Mouse (Mus musculus) macrophage (primary cell): Measurements from ENCODE around the gene Ephb4. TPM values are rescaled to one million over a fixed set of nuclear protein-coding genes. Genes with fewer than 3 reads are reported as not detected.

Experiments used
- H3K27ac ChIP-seq: fragments of 350-480 bp; formaldehyde crosslinking; 2 replicates; pipeline ENCODE4 v1.9.0; 2021
- H3K36me3 ChIP-seq: fragments of 350-480 bp; formaldehyde crosslinking; 2 replicates; pipeline ENCODE4 v1.9.0; 2021; ENCODE audit errors: inconsistent target
- H3K4me3 ChIP-seq: fragments of 350-480 bp; formaldehyde crosslinking; 2 replicates; pipeline ENCODE4 v1.9.0; 2021; ENCODE audit errors: inconsistent target
- H3K79me2 ChIP-seq: fragments of 350-480 bp; formaldehyde crosslinking; 2 replicates; pipeline ENCODE4 v1.9.0; 2021; ENCODE audit errors: inconsistent target
- WGBS: methylation state at CpG from one replicate; pipeline ENCODE4 v1.1.7; 2026; ENCODE audit warnings: inconsistent platforms; ENCODE audit not compliant: missing documents; 5-methylcytosine and 5-hydroxymethylcytosine counted together
- polyA plus RNA-seq: library from polyadenylated mRNA; stranded (reverse); fragments of 250-400 nt; gene quantifications from 3 replicates; pipeline ENCODE4 v1.2.4, GENCODE M21; 2018; ENCODE audit warnings: inconsistent platforms

Gene Ephb4
- polyA plus RNA-seq, 1 experiment from 2014 or later: not detected

DNA sequence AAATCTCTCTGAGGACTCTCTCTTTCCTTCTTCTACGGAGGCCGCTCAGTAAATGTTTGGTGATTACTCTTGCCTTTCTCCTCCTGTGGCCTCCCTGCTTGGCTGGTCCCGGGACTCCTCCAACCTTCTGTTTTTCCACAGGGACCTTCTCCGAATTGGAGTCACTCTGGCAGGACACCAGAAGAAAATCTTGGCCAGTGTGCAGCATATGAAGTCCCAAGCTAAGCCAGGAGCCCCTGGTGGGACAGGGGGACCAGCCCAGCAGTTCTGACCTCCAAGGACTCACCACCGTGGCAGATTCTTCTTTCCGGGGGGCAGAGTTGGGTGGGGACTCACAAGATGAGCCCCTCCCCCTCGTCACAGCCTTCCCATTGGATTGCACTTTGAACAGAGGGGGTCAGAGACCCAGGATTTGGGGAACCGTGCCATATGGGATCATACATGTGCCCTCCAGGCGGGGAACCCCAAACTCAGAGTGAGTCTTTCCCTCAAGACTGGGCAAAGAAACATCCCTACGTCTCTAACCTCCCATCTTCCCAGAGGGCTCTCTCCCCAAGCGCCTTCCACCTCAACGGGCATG, 23.6 kb downstream of the Ephb4 start:
- 86% methylated on average over 12 of the region's 12 CpGs for WGBS
- Histone ChIP-seq H3K79me2 (no peaks in the 10 kb centered on the region), H3K36me3 (no peaks in the 10 kb centered on the region), H3K27ac (no peak overlapping the region), H3K4me3 (no peak overlapping the region)

DNA sequence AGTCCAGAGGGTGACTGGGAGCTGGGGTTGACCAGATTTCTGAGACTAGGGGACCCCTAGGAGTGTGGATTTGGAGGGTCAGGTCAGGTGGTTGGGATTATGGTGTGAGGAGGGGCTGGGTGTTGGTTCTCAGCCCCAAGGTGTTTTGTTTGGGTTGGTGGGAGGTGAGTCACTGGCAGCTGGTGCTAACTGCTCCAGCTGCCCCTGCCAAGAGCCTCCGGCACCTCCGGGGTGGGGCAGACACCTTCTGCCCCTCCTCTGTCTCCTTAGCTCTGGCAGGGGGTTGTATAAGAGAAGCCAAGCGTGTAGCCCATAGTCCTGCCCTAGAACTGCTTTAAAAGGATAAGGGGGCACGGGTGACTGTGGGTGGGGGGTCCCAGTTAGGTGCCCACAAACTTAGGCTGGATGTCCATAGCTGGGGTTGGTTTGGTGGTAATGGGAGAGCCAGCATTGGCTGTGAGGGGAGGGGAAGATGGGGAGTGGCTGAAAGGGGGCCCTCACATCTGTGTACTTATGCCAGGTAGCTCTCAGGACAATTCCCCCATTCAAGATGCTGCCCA, 24.7 kb downstream of the Ephb4 start:
- no peaks in the 10 kb centered on the region for H3K79me2 ChIP-seq
- no peak overlapping the region for H3K4me3 ChIP-seq
- no peak overlapping the region for H3K27ac ChIP-seq
- H3K36me3 ChIP-seq: no peaks in the 10 kb centered on the region
- WGBS: 75% methylated on average over 3 of the region's 4 CpGs

DNA sequence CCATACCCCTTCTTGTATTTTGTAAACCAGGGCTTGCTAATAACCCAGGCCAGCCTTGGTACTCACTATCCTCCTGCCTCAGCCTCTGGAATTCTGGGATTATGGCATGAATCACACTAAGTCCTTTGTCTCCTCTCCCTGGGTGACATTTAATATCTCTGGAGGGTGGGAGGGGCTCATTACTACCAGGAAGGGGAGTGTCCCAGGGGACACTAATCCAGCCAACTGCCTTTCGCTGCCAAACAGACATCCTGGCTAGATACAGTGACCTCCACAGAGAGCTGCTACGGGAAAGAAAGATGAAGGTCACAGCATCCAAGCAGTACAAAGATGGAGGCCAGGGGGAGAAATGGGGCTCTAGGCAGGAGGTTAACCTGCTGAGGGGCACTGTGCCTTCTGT, 25.7 kb downstream of the Ephb4 start:
- H3K79me2 ChIP-seq: no peaks in the 10 kb centered on the region
- WGBS: 86% methylated on average over 2 of the region's 2 CpGs
- no peaks in the 10 kb centered on the region for H3K36me3 ChIP-seq
- no peak overlapping the region for H3K4me3 ChIP-seq
- H3K27ac ChIP-seq: no peak overlapping the region

DNA sequence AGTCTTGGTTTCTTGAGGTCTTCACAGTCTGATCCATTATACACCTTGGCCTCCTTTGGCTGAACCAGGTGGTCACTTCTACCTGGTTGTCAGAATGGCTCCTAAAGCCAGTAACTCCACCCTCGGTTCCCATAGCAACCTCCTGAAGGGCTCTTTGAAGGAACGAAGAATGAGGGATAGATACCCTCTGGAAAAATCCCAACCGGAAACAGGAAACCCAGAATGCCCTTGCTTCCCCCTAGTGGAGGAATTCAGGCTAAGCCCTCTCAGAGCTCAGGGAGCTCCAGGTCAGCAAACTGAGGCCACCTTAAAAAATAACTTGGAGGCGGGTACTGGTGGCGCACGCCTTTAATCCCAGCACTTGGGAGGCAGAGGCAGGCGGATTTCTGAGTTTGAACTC, 26.3 kb downstream of the Ephb4 start:
- Histone ChIP-seq H3K4me3 (no peak overlapping the region), H3K27ac (no peak overlapping the region), H3K36me3 (no peaks in the 10 kb centered on the region), H3K79me2 (no peaks in the 10 kb centered on the region)
- 67% methylated on average over 7 of the region's 7 CpGs for WGBS

DNA sequence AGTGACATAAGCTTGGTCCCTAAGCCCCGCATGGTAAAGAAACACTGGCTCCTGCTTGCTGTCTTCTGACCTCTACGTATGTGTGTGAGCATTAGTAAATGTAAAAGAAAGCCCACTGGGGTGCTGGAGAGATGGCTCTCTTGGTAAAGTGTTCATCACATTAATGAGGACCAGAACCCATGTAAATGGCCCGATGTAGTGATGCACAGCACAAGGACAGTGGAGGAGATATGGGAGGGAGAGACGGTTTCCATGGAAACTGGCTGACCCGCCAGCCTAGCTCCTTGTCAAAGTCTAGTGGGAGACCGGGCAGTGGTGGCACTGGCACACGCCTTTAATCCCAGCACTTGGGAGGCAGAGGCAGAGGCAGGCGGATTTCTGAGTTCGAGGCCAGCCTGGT, 26.8 kb downstream of the Ephb4 start:
- 81% methylated on average over 7 of the region's 9 CpGs for WGBS

DNA sequence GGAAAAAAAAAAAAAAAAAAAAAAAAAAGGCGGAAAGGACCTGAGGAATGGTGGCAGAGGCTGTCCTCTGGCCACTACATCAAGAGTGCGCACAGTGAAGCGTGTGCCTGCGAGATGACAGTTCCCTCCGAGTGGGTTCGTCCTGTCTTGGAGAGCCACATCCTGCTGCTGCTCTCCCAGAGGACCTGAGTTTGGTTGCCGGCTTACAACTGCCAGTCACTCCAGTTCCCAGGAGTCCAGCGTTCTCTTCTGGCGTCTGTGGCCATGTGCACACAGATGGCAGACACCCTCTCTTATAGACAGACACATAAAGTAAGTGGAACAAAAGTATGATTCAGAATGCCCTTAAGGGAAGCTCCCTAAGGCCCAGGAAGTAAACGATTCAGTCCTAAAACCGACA, 27.3 kb downstream of the Ephb4 start:
- H3K79me2 ChIP-seq: no peaks in the 10 kb centered on the region
- no peak overlapping the region for H3K4me3 ChIP-seq
- no peaks in the 10 kb centered on the region for H3K36me3 ChIP-seq
- H3K27ac ChIP-seq: no peak overlapping the region
- 43% methylated on average over 11 of the region's 11 CpGs for WGBS

More for the DNA sequence above, 26.8 kb downstream of the Ephb4 start:
- no peaks in the 10 kb centered on the region for H3K36me3 ChIP-seq
- no peak overlapping the region for H3K27ac ChIP-seq
- no peak overlapping the region for H3K4me3 ChIP-seq
- H3K79me2 ChIP-seq: no peaks in the 10 kb centered on the region

DNA sequence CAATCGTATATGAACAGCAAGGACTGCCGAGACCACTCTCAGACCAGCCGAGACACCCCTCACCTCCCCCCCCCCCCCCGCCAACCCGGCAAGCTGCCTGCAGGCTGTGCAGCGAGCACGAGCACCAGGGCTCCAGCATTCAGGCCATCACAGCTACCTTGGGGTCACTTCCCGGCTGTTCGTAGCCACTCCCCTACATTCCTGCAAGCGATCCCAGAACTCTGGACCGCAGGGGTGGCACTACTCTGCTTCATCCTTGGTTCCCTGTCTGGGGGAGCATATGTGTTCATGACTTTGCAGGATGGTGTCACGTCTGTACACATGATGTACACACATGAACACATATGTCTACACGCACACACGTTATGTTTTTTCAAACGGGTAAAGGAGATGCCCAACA, 27.7 kb downstream of the Ephb4 start:
- 71% methylated on average over 10 of the region's 15 CpGs for WGBS

DNA sequence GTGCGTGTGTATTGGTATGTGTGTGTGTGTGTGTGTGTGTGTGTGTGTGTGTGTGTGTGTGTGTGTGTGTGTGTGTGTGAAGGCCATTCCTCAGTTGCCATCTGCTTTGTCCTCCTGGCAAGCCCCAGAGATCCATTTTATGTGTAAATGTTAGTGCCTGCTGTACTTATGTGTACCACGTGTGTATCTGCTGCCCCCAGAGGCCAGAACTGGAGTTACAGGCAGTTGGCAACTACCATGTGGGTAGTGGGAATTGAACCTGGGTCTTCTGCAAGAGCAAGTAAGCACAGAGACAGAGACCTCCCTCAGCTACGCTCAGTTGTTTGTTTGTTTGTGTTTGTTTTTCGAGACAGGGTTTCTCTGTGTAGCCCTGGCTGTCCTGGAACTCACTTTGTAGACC, 31.2 kb downstream of the Ephb4 start:
- Histone ChIP-seq H3K27ac (no peak overlapping the region), H3K36me3 (no peaks in the 10 kb centered on the region), H3K4me3 (no peak overlapping the region), H3K79me2 (no peaks in the 10 kb centered on the region)
- WGBS: 74% methylated on average over 4 of the region's 4 CpGs

More for the DNA sequence above, 27.7 kb downstream of the Ephb4 start:
- Histone ChIP-seq H3K4me3 (no peak overlapping the region), H3K27ac (no peak overlapping the region), H3K79me2 (no peaks in the 10 kb centered on the region), H3K36me3 (no peaks in the 10 kb centered on the region)

DNA sequence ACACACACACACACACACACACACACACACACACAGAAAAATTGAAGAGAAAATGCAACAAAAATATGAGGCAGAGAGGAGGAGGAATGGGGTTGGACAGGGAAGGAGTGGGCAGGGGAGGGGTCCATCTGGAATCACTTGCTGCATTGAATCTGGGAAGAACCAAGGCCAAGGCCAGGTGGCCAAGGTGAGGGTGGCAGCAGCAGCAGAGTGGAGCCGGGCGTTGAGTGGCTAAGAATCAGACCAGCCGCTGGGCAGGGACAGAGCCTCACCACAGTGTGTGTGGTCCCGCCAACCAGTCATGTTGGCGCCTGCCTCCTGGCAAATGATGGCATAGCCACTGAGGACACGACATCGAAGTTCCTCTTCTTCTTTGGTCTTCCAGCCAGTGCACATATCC, 33.5 kb downstream of the Ephb4 start:
- no peaks in the 10 kb centered on the region for H3K79me2 ChIP-seq
- no peak overlapping the region for H3K4me3 ChIP-seq
- 72% methylated on average over 7 of the region's 7 CpGs for WGBS
- H3K27ac ChIP-seq: no peak overlapping the region
- H3K36me3 ChIP-seq: no peaks in the 10 kb centered on the region

DNA sequence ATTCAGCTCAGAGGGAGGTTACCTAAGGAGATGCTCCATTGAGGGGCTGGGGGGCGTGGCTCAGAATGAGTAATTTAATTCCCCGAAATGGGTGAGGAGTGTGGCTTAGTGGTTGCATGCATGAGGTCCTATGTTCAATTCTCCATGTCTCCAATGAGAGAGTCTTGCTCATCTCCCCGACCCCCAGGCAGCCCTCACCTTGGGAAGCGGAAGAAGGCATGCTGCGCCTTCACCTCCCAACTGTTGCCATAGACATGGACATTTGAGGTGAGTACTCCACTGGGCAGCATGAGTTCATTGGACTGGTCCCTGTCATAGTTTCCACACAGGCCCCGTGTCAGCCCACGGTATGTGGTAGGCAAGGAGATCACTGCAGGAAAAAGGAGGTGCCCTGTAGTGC, 36.8 kb downstream of the Ephb4 start:
- 91% methylated on average over 7 of the region's 7 CpGs for WGBS
- no peak overlapping the region for H3K4me3 ChIP-seq
- H3K36me3 ChIP-seq: no peaks in the 10 kb centered on the region
- H3K79me2 ChIP-seq: no peaks in the 10 kb centered on the region
- no peak overlapping the region for H3K27ac ChIP-seq

DNA sequence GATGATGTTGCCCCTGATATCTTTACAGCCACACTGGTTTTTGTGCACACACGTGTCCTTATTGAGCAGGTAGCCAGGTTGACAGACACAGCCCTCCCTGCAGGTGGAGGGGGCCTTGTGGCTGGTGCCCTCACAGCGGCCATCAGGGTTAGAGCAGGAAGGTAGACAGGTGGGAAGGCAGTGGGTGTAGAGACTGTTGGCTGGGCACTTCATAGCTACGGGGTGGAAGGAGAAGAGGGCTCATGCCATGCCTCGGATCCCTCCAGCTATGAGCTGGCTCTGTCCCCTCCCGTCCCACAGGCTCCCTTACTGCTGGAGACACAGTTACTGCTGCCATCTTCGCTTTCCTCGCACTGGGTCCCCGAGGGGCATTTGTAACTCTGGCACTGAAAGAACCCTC, 41.7 kb downstream of the Ephb4 start:
- Histone ChIP-seq H3K36me3 (no peaks in the 10 kb centered on the region), H3K79me2 (no peaks in the 10 kb centered on the region), H3K27ac (no peak overlapping the region), H3K4me3 (no peak overlapping the region)
- 83% methylated on average over 8 of the region's 8 CpGs for WGBS

DNA sequence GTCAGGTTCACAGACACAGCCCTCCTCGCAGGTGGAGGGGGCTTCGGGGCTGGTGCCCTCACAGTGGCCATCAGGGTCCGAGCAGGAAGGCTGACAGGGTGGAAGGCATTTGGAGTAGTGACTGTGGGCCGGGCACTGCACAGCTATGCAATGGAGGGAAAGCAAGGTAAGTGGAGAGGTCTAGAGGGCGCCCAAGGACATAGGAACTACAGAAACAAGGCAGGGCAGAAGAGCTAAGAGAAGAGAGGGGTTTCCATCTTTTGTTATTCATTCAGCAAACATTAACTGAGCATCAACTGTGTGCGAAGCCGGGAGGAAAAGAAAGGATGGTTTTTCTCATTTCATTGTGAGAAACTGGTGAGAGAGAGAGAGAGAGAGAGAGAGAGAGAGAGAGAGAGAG, 44.5 kb downstream of the Ephb4 start:
- H3K27ac ChIP-seq: no peak overlapping the region
- no peak overlapping the region for H3K4me3 ChIP-seq
- no peaks in the 10 kb centered on the region for H3K79me2 ChIP-seq
- no peaks in the 10 kb centered on the region for H3K36me3 ChIP-seq
- WGBS: 70% methylated on average over 7 of the region's 7 CpGs

DNA sequence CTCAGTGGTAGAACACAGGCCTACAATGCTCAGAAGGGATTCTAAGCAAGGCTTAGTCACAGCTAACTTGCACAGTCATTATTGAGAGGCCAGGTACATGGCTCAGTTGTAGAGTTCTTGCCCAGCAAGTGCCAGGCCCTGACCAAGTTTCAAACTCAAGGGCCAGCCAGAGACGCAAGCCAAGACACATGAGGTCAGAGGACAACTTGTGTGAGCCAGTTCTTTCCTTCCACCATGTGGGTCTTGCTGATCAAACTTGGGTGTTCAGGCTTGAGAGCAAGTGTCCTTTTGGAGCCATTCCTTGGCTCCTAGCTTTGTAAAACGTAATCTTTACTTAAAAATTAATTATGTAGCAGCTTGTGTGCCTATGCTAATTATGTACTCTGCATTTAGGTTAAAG, 54.2 kb downstream of the Ephb4 start:
- no peak overlapping the region for H3K4me3 ChIP-seq
- H3K79me2 ChIP-seq: no peaks in the 10 kb centered on the region
- no peak overlapping the region for H3K27ac ChIP-seq
- WGBS: 76% methylated on average over 2 of the region's 2 CpGs
- H3K36me3 ChIP-seq: no peaks in the 10 kb centered on the region

DNA sequence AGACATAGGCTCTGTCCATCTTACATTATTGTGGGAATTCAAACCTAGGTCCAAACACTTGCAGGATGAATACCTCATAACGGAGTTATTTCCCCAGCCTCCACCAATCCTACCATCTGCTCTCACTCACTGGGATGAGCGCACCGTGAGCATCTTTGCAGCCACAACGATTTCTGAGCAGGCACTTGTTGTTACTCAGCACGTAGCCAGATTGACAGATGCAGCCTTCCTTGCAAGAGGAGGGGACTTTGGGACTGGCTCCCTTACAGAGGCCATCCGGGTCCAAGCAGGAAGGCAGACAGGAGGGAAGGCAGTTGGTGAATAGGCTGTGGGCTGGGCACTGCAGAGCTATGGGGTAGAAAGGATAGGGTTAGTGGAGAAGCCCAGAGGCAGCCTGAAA, 59.5 kb downstream of the Ephb4 start:
- 94% methylated on average over 6 of the region's 6 CpGs for WGBS
- H3K79me2 ChIP-seq: no peaks in the 10 kb centered on the region
- H3K27ac ChIP-seq: no peak overlapping the region
- no peaks in the 10 kb centered on the region for H3K36me3 ChIP-seq
- H3K4me3 ChIP-seq: no peak overlapping the region

DNA sequence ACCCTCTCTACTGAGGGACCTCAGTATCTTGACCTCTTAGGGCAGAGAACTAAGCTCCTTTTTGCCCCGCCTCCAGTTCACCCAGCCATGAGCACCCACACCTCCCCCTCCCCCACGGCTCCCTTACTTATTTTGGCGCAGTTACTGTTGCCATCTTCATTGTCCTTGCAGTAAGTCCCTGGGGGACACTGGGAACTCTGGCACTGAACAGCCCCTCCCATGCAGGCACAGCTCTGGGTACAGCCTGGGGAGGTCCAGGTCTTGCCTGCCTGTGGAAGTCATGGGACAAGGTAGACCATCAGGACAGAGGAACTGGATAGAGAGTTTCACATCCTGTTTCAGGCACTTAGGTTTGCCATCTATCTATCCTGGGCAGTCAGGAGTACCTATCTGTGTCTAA, 60.2 kb downstream of the Ephb4 start:
- Histone ChIP-seq H3K4me3 (no peak overlapping the region), H3K79me2 (no peaks in the 10 kb centered on the region), H3K27ac (no peak overlapping the region), H3K36me3 (no peaks in the 10 kb centered on the region)
- 100% methylated on average over 3 of the region's 3 CpGs for WGBS

DNA sequence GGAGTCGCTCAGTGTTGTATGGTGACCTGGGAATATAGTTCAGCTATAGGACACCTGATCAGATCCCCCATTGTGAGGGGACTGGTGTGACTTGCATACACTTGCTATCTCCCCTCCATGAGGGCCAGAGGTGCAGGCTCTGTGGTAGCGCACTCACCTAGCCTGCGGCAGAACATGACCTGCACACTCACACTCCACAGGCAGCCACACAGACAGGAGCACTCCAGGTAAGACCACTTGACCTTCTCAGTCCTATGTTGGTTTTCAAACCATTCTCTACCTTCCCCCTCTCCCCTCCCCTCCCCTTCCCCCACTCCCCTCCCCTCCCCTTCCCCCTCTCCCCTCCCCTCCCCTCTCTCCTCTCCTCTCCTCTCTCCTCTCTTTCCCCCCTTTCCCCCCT, 60.6 kb downstream of the Ephb4 start:
- H3K4me3 ChIP-seq: no peak overlapping the region
- no peaks in the 10 kb centered on the region for H3K79me2 ChIP-seq
- WGBS: 100% methylated on average over 3 of the region's 3 CpGs
- no peak overlapping the region for H3K27ac ChIP-seq
- no peaks in the 10 kb centered on the region for H3K36me3 ChIP-seq
